Mouse (Mus musculus) forebrain, embryonic 16.5 days (tissue): ENCODE measurements at regions not wholly inside any gene's neighbourhood (a gene's known extent, or its start where the extent isn't known, plus 50 kb on each side); places are given as distances from the start of the nearest gene placed in this dataset.

Experiments used
- ATAC-seq: fragments of 200-750 bp; cut with Nextera tagmentation; 2 replicates; pipeline ENCODE4 v1.8.0; 2017; ENCODE audit warnings: mild to moderate bottlenecking, moderate library complexity
- H3K27ac ChIP-seq: fragments of 300-500 bp; sonication (generic); 2 replicates; pipeline ENCODE4 v1.5.1; 2014; ENCODE audit warnings: low read length, control low read depth
- H3K27me3 ChIP-seq: fragments of 300-500 bp; sonication (generic); replicated peaks from 2 replicates; pipeline ENCODE4 v1.6.1; 2014; ENCODE audit warnings: low read length; ENCODE audit not compliant: control insufficient read depth, insufficient read depth
- H3K36me3 ChIP-seq: fragments of 300-500 bp; sonication (generic); 2 replicates; pipeline ENCODE4 v1.6.1; 2014; ENCODE audit not compliant: control insufficient read depth, insufficient read depth
- H3K4me1 ChIP-seq: fragments of 300-500 bp; sonication (generic); replicated peaks from 2 replicates; pipeline ENCODE4 v1.6.1; 2014; ENCODE audit warnings: low read length; ENCODE audit not compliant: control insufficient read depth, insufficient read depth
- H3K4me2 ChIP-seq: fragments of 300-500 bp; sonication (generic); 2 replicates; pipeline ENCODE4 v1.6.1; 2014; ENCODE audit warnings: mild to moderate bottlenecking, low read length, control low read depth
- H3K4me3 ChIP-seq: fragments of 300-500 bp; sonication (generic); replicated peaks from 2 replicates; pipeline ENCODE4 v1.5.1; 2014; ENCODE audit warnings: mild to moderate bottlenecking, low read length, control low read depth
- H3K9ac ChIP-seq: fragments of 300-500 bp; sonication (generic); replicated peaks from 2 replicates; pipeline ENCODE4 v1.6.1; 2014; ENCODE audit warnings: low read depth, low read length, control low read depth
- H3K9me3 ChIP-seq: fragments of 300-500 bp; sonication (generic); 2 replicates; pipeline ENCODE4 v1.6.1; 2016; ENCODE audit warnings: low read length; ENCODE audit not compliant: control insufficient read depth
- WGBS: fragments of 180-500 bp; shearing (Covaris S2); extraction: QIAGEN DNeasy Blood & Tissue Kit; methylation state at CpG from one replicate; pipeline ENCODE4 v1.1.7; 2014; 5-methylcytosine and 5-hydroxymethylcytosine counted together

GRCm38 (mm10) chr15:52095629-52096190 is 1789.0 kb upstream of the Gm7489 start:
- no peak overlapping the region for H3K27ac ChIP-seq
- no peaks in the 10 kb centered on the region for H3K4me1 ChIP-seq
- no peaks in the 10 kb centered on the region for H3K36me3 ChIP-seq
- no peak overlapping the region for H3K4me3 ChIP-seq
- no peak overlapping the region for H3K9ac ChIP-seq
- no peak for ATAC-seq
- WGBS = 78% methylated on average over 6 of the region's 6 CpGs
- no peaks in the 10 kb centered on the region for H3K9me3 ChIP-seq
- no peak overlapping the region for H3K4me2 ChIP-seq
- H3K27me3 ChIP-seq = no peaks in the 10 kb centered on the region

GRCm38 (mm10) chr15:52108761-52109160 is 1775.9 kb upstream of the Gm7489 start:
- H3K4me1 ChIP-seq = no peaks in the 10 kb centered on the region
- H3K9ac ChIP-seq = no peak overlapping the region
- no peaks in the 10 kb centered on the region for H3K36me3 ChIP-seq
- WGBS = 90% methylated on average over 2 of the region's 2 CpGs
- H3K4me2 ChIP-seq = no peak overlapping the region
- no peaks in the 10 kb centered on the region for H3K27me3 ChIP-seq
- H3K27ac ChIP-seq = no peak overlapping the region
- no peak for ATAC-seq
- H3K9me3 ChIP-seq = no peaks in the 10 kb centered on the region
- no peak overlapping the region for H3K4me3 ChIP-seq

GRCm38 (mm10) chr15:52114368-52115036 is 1770.2 kb upstream of the Gm7489 start:
- Histone ChIP-seq H3K27me3 (no peaks in the 10 kb centered on the region), H3K27ac (no peak overlapping the region), H3K9me3 (no peaks in the 10 kb centered on the region), H3K4me3 (no peak overlapping the region), H3K4me1 (no peaks in the 10 kb centered on the region), H3K9ac (no peak overlapping the region), H3K4me2 (no peak overlapping the region), H3K36me3 (no peaks in the 10 kb centered on the region)
- 82% methylated on average over 2 of the region's 2 CpGs for WGBS
- ATAC-seq = no peak

- 88% methylated on average over 3 of the region's 3 CpGs for WGBS
- Histone ChIP-seq H3K9ac (no peak overlapping the region), H3K9me3 (no peaks in the 10 kb centered on the region), H3K27me3 (no peaks in the 10 kb centered on the region), H3K4me3 (no peak overlapping the region), H3K27ac (no peak overlapping the region), H3K36me3 (no peaks in the 10 kb centered on the region), H3K4me2 (no peak overlapping the region), H3K4me1 (no peaks in the 10 kb centered on the region)
- no peak for ATAC-seq
These were observed 1748.0 kb upstream of the Gm7489 start for GRCm38 (mm10) chr15:52136693-52137092.

GRCm38 (mm10) chr15:52153421-52153820 is 1731.3 kb upstream of the Gm7489 start:
- ATAC-seq = no peak
- Histone ChIP-seq H3K27ac (no peak overlapping the region), H3K4me1 (no peaks in the 10 kb centered on the region), H3K9ac (no peak overlapping the region), H3K36me3 (no peaks in the 10 kb centered on the region), H3K9me3 (no peaks in the 10 kb centered on the region), H3K4me3 (no peak overlapping the region), H3K27me3 (no peaks in the 10 kb centered on the region), H3K4me2 (no peak overlapping the region)
- 28% methylated on average over 5 of the region's 5 CpGs for WGBS

- ATAC-seq = no peak
- WGBS = 10% methylated on average over 1 of the region's 1 CpGs
- Histone ChIP-seq H3K4me1 (peaks cover 6% of the 10 kb centered on the region), H3K27ac (no peak overlapping the region), H3K9me3 (no peaks in the 10 kb centered on the region), H3K27me3 (no peaks in the 10 kb centered on the region), H3K4me3 (no peak overlapping the region), H3K4me2 (no peak overlapping the region), H3K9ac (no peak overlapping the region), H3K36me3 (no peaks in the 10 kb centered on the region)
These were observed 1728.9 kb upstream of the Gm7489 start for GRCm38 (mm10) chr15:52155784-52156183.

GRCm38 (mm10) chr15:52156779-52157178 is 1727.9 kb upstream of the Gm7489 start:
- H3K9ac ChIP-seq = no peak overlapping the region
- peaks cover 13% of the 10 kb centered on the region for H3K4me1 ChIP-seq
- no peak overlapping the region for H3K4me2 ChIP-seq
- no peaks in the 10 kb centered on the region for H3K27me3 ChIP-seq
- ATAC-seq = 0 out of 2 replicates have a peak, but pooled peaks have one; percentile 9
- no peak overlapping the region for H3K27ac ChIP-seq
- no peaks in the 10 kb centered on the region for H3K9me3 ChIP-seq
- no peak overlapping the region for H3K4me3 ChIP-seq
- no peaks in the 10 kb centered on the region for H3K36me3 ChIP-seq
- WGBS = 46% methylated on average over 4 of the region's 4 CpGs

GRCm38 (mm10) chr15:52160181-52161088 is 1724.3 kb upstream of the Gm7489 start:
- Histone ChIP-seq H3K9ac (peak overlapping the region; percentile 29), H3K4me3 (peak overlapping the region; percentile 22), H3K27ac (peak overlapping the region; percentile 26), H3K9me3 (no peaks in the 10 kb centered on the region), H3K4me1 (peaks cover 15% of the 10 kb centered on the region), H3K4me2 (peak overlapping the region; percentile 51), H3K36me3 (no peaks in the 10 kb centered on the region), H3K27me3 (no peaks in the 10 kb centered on the region)
- peak; percentile 95 for ATAC-seq
- WGBS = 3% methylated on average over 18 of the region's 18 CpGs

- under 1% methylated on average over 3 of the region's 3 CpGs for WGBS
- H3K4me2 ChIP-seq = no peak overlapping the region
These were observed 1723.6 kb upstream of the Gm7489 start for GRCm38 (mm10) chr15:52161089-52161442.

More at GRCm38 (mm10) chr15:52161089-52161442, 1723.6 kb upstream of the Gm7489 start:
- H3K4me3 ChIP-seq = no peak overlapping the region
- H3K27ac ChIP-seq = peak overlapping the region; percentile 49
- ATAC-seq = peak; percentile 50
- peaks cover 15% of the 10 kb centered on the region for H3K4me1 ChIP-seq
- 0 out of 2 replicates have a peak overlapping the region, but pooled peaks have one; percentile 29 for H3K9ac ChIP-seq
- H3K27me3 ChIP-seq = no peaks in the 10 kb centered on the region
- no peaks in the 10 kb centered on the region for H3K36me3 ChIP-seq
- H3K9me3 ChIP-seq = no peaks in the 10 kb centered on the region
